Mouse (Mus musculus): ENCODE measurements at regions not wholly inside any gene's neighbourhood (a gene's known extent, or its start where the extent isn't known, plus 50 kb on each side); places are given as distances from the start of the nearest gene placed in this dataset.

- H3K9me3 ChIP-seq (replicated peaks; ENCODE audit: low read length), result no peaks in the 10 kb centered on the region
- H3K4me2 ChIP-seq (ENCODE audit: low read length), result no peak overlapping the region
- no peak overlapping the region for H3K27ac ChIP-seq
- 85% methylated on average over 8 of the region's 8 CpGs for WGBS
- DNase-seq (ENCODE audit: low spot score), result no peak
- H3K4me3 ChIP-seq (replicated peaks; ENCODE audit: low read depth, low read length), result no peak overlapping the region
- TF ChIP-seq CTCF (IDR thresholded peaks at IDR 0.05; ENCODE audit: low read depth), result no peak
- no peaks in the 10 kb centered on the region for H3K27me3 ChIP-seq (ENCODE audit: insufficient read depth, low read length)
- H3K36me3 ChIP-seq (ENCODE audit: insufficient read depth, low read length), result no peaks in the 10 kb centered on the region
- no peak for ATAC-seq (replicated peaks; ENCODE audit: low FRiP score, low read depth)
- no peak overlapping the region for H3K9ac ChIP-seq (ENCODE audit: low read depth, low read length)
- H3K4me1 ChIP-seq (replicated peaks; ENCODE audit: insufficient read depth, low read length), result no peaks in the 10 kb centered on the region
These were observed 950.6 kb downstream of the Adgrl3 start for GRCm38 (mm10) chr5:81970525-81971011.

DNA sequence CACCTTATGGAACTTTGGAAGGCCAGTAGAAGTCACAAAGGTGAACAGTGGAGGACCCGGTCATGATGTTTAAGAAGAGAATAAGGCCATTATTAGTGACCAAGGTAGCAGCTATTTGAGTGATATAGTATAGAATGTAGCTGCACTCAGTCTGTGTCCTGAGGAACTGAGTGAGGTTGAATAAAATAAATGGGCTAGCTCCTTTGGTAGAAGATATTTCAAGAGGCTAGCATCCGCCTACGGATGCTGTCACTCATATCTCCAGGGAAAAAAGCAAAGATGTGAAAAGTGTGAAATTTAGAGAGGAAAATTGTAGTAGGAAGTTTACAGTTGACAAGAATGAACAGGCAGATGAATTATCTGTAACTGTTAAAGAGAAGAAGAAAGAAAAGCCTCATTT, 956.6 kb downstream of the Adgrl3 start:
- no peak for TF ChIP-seq CTCF (IDR thresholded peaks at IDR 0.05; ENCODE audit: low read depth)
- no peak for ATAC-seq (replicated peaks; ENCODE audit: low FRiP score, low read depth)
- Histone ChIP-seq H3K4me3 (replicated peaks; ENCODE audit: low read depth, low read length) (no peak overlapping the region), H3K4me1 (replicated peaks; ENCODE audit: insufficient read depth, low read length) (no peaks in the 10 kb centered on the region), H3K27me3 (ENCODE audit: insufficient read depth, low read length) (no peaks in the 10 kb centered on the region), H3K9me3 (replicated peaks; ENCODE audit: low read length) (no peaks in the 10 kb centered on the region), H3K27ac (no peak overlapping the region), H3K36me3 (ENCODE audit: insufficient read depth, low read length) (no peaks in the 10 kb centered on the region), H3K9ac (ENCODE audit: low read depth, low read length) (no peak overlapping the region), H3K4me2 (ENCODE audit: low read length) (no peak overlapping the region)
- DNase-seq (ENCODE audit: low spot score), result no peak
- 96% methylated on average over 3 of the region's 3 CpGs for WGBS

DNA sequence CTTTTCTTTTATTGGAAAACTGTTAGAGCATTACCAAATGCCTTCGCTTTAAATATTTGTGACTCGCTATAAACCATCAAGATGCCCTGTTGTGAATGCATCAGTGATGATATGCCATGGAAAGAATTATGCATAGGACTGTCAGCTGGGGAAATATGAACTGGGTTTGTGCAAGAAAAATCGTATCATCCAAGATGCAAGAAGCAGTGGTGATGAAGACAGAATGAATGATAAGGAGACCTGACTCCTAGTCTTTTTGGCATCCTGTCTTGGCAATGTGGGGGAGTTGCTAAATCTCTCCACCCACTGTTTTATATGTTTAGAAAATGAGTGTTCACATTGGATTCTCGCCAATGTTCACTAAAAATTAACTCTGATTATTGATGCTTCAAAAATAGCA, 963.4 kb downstream of the Adgrl3 start:
- WGBS, result 64% methylated on average over 4 of the region's 4 CpGs
- no peak overlapping the region for H3K4me2 ChIP-seq (ENCODE audit: low read length)
- H3K27me3 ChIP-seq (ENCODE audit: insufficient read depth, low read length), result no peaks in the 10 kb centered on the region
- DNase-seq (ENCODE audit: low spot score) (no peak), ATAC-seq (replicated peaks; ENCODE audit: low FRiP score, low read depth) (no peak)
- no peak overlapping the region for H3K9ac ChIP-seq (ENCODE audit: low read depth, low read length)
- no peak overlapping the region for H3K27ac ChIP-seq
- no peak for TF ChIP-seq CTCF (IDR thresholded peaks at IDR 0.05; ENCODE audit: low read depth)
- no peaks in the 10 kb centered on the region for H3K9me3 ChIP-seq (replicated peaks; ENCODE audit: low read length)
- no peaks in the 10 kb centered on the region for H3K4me1 ChIP-seq (replicated peaks; ENCODE audit: insufficient read depth, low read length)
- H3K4me3 ChIP-seq (replicated peaks; ENCODE audit: low read depth, low read length), result no peak overlapping the region
- no peaks in the 10 kb centered on the region for H3K36me3 ChIP-seq (ENCODE audit: insufficient read depth, low read length)

DNA sequence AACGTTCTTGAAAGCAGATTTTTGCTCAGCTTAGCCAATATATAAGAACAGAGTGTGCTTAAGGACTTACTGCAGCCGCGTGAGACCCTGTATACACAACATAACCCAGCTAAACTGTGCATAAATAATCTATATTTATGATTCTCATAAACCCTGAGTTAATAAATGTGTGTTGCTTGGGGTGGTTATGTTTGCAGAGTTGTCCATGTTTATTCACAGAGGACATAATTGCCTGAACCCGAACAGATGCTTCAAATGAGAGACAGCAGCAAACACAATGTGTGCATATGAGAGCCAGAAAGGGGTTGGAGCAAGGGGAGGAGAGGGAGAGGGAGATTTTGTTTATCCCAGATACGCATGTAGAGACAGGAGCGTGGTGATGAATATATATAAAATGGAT, 968.1 kb downstream of the Adgrl3 start:
- Histone ChIP-seq H3K9me3 (replicated peaks; ENCODE audit: low read length) (no peaks in the 10 kb centered on the region), H3K4me1 (replicated peaks; ENCODE audit: insufficient read depth, low read length) (no peaks in the 10 kb centered on the region), H3K36me3 (ENCODE audit: insufficient read depth, low read length) (no peaks in the 10 kb centered on the region), H3K4me3 (replicated peaks; ENCODE audit: low read depth, low read length) (no peak overlapping the region), H3K27ac (no peak overlapping the region), H3K27me3 (ENCODE audit: insufficient read depth, low read length) (no peaks in the 10 kb centered on the region), H3K9ac (ENCODE audit: low read depth, low read length) (no peak overlapping the region), H3K4me2 (ENCODE audit: low read length) (no peak overlapping the region)
- 63% methylated on average over 6 of the region's 6 CpGs for WGBS
- ATAC-seq (replicated peaks; ENCODE audit: low FRiP score, low read depth) (no peak; the same call in 1 of the 2 replicates), DNase-seq (ENCODE audit: low spot score) (peak; percentile 77)
- TF ChIP-seq CTCF (IDR thresholded peaks at IDR 0.05; ENCODE audit: low read depth), result no peak

GRCm38 (mm10) chr5:82007955-82008354, 988.0 kb downstream of the Adgrl3 start:
- H3K27ac ChIP-seq, result no peak overlapping the region
- H3K4me1 ChIP-seq (replicated peaks; ENCODE audit: insufficient read depth, low read length), result no peaks in the 10 kb centered on the region
- DNase-seq (ENCODE audit: low spot score) (no peak), ATAC-seq (replicated peaks; ENCODE audit: low FRiP score, low read depth) (no peak)
- no peak overlapping the region for H3K9ac ChIP-seq (ENCODE audit: low read depth, low read length)
- 89% methylated on average over 2 of the region's 2 CpGs for WGBS
- H3K9me3 ChIP-seq (replicated peaks; ENCODE audit: low read length), result no peaks in the 10 kb centered on the region
- H3K4me3 ChIP-seq (replicated peaks; ENCODE audit: low read depth, low read length), result no peak overlapping the region
- H3K4me2 ChIP-seq (ENCODE audit: low read length), result no peak overlapping the region
- no peak for TF ChIP-seq CTCF (IDR thresholded peaks at IDR 0.05; ENCODE audit: low read depth)
- H3K27me3 ChIP-seq (ENCODE audit: insufficient read depth, low read length), result no peaks in the 10 kb centered on the region
- H3K36me3 ChIP-seq (ENCODE audit: insufficient read depth, low read length), result no peaks in the 10 kb centered on the region

DNA sequence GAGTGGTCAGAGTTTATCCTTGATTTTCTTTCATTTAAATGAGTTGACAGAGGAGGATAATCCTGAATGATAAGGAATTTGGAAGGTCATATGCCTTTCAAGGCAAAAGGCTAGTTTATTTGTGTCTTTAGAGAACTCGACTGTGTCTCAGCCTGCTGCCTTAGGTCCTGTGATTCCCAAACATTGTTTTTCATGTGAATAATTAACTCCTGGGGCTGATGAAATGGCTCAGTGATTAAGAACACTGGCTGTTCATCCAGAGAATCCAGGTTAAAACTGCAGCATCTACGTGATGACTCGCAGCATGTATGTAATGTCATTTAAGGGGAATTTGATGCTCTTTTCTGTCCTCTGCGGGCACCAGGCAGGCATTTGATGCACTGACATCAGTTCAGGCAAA, 1004.2 kb downstream of the Adgrl3 start:
- H3K9me3 ChIP-seq (replicated peaks; ENCODE audit: low read length), result no peaks in the 10 kb centered on the region
- no peak overlapping the region for H3K4me3 ChIP-seq (replicated peaks; ENCODE audit: low read depth, low read length)
- H3K9ac ChIP-seq (ENCODE audit: low read depth, low read length), result no peak overlapping the region
- no peak overlapping the region for H3K4me2 ChIP-seq (ENCODE audit: low read length)
- WGBS, result 41% methylated on average over 4 of the region's 4 CpGs
- DNase-seq (ENCODE audit: low spot score) (peak; percentile 11), ATAC-seq (replicated peaks; ENCODE audit: low FRiP score, low read depth) (no peak)
- H3K36me3 ChIP-seq (ENCODE audit: insufficient read depth, low read length), result no peaks in the 10 kb centered on the region
- no peak for TF ChIP-seq CTCF (IDR thresholded peaks at IDR 0.05; ENCODE audit: low read depth)
- no peaks in the 10 kb centered on the region for H3K27me3 ChIP-seq (ENCODE audit: insufficient read depth, low read length)
- no peaks in the 10 kb centered on the region for H3K4me1 ChIP-seq (replicated peaks; ENCODE audit: insufficient read depth, low read length)
- no peak overlapping the region for H3K27ac ChIP-seq

DNA sequence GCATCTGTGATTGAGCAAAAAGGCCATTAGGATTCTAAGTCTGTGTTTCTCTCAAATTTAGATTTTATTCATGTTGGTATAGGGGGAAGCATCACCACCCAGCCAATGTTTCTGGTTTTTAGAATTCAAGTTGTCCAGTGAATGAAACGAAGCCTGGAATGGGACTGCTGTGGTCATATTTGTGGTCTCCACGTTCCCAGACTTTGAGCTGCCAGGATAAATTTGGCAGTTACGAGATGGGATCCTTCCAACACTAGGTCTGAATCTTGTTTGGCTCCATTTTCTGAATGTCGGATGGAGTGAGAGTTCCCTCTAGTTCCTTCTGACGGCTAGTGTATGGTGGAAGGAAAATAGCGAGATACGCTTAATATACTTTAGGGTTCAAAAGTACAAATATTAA, 1014.8 kb downstream of the Adgrl3 start:
- no peaks in the 10 kb centered on the region for H3K4me1 ChIP-seq (replicated peaks; ENCODE audit: insufficient read depth, low read length)
- no peaks in the 10 kb centered on the region for H3K36me3 ChIP-seq (ENCODE audit: insufficient read depth, low read length)
- TF ChIP-seq CTCF (IDR thresholded peaks at IDR 0.05; ENCODE audit: low read depth), result no peak
- WGBS, result 83% methylated on average over 7 of the region's 7 CpGs
- ATAC-seq (replicated peaks; ENCODE audit: low FRiP score, low read depth) (no peak), DNase-seq (ENCODE audit: low spot score) (no peak)
- H3K27me3 ChIP-seq (ENCODE audit: insufficient read depth, low read length), result no peaks in the 10 kb centered on the region
- H3K9ac ChIP-seq (ENCODE audit: low read depth, low read length), result no peak overlapping the region
- H3K27ac ChIP-seq, result no peak overlapping the region
- H3K9me3 ChIP-seq (replicated peaks; ENCODE audit: low read length), result no peaks in the 10 kb centered on the region
- no peak overlapping the region for H3K4me3 ChIP-seq (replicated peaks; ENCODE audit: low read depth, low read length)
- no peak overlapping the region for H3K4me2 ChIP-seq (ENCODE audit: low read length)

Measured in kidney, postnatal 0 days (tissue).